Comparison of ENCODE assay signal across 9 mouse cellular contexts in the genomic region with DNA sequence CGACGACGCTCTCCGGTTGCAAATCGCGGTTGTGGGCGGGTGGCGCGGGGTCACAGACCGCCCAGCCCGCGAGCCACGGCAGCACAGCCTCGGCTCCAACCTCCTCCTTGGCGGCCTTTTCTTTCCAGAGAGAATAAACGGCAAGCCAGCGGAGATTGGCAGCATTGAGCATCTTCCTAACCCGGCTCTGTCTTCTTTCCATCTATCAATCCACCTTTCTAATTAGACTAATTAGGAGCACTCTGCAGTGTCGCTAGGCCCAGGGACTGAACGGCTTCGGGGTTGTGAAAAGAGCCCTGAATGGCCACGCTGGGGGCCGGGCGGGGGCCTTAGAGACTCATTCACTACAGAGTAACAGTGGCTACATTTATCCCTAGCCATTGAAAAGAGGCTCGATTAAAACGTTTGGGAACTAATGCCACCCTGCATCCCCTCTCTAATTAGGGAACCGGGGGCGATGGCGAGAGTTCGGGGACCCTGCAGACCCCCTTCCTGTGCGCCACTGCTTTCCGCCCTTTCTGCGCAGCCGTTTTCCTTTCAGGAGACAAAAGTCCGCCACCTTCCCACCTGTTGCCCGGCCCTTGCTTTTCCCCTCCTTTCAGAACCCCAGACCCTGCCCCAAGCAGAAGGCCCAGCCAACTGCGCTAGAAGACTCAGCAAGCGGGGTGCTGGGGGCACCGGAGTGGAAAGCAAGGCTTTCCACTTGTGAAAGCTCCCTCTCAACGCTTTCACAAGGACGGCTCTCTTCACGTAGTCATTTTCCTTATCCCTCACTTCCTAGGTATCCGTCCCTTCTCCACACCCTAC. TPM values are rescaled to one million over a fixed set of nuclear protein-coding genes. Genes with fewer than 3 reads are reported as not detected.
DNase-seq lines count a peak whose midpoint lies in the region; ATAC-seq and TF ChIP-seq lines count a peak whose summit lies in the region.
"Had no signal": no experiment of that assay in that cellular context is flagged by ENCODE, and none has a peak within 500 bp of the region (broad histone marks: within the 10 kb centered on the region; RNA-seq: fewer than 3 reads in every experiment).

No protein-coding gene starts in this region.

- peak overlapping the region; percentile 59 for H3K9ac ChIP-seq in ES-Bruce4 (ENCODE audit: low read depth, poor library complexity, severe bottlenecking)
- no peak overlapping the region for H3K9ac ChIP-seq in forebrain, embryonic 15.5 days (replicated peaks)
- no peak overlapping the region for H3K9ac ChIP-seq in midbrain, embryonic 11.5 days (ENCODE audit: low read length)

- peak overlapping the region; percentile 52 for H3K4me3 ChIP-seq in heart, embryonic 10.5 days
- H3K4me3 ChIP-seq in ES-Bruce4 (ENCODE audit: low read depth, low read length): peak overlapping the region; percentile 56
- peak overlapping the region; percentile 8 for H3K4me3 ChIP-seq in forebrain, embryonic 15.5 days
- H3K4me3 ChIP-seq in midbrain, embryonic 11.5 days (ENCODE audit: low read depth, low read length): 0 out of 2 replicates have a peak overlapping the region, but pooled peaks have one; percentile 16

- TF ChIP-seq CTCF in ES-Bruce4 (IDR thresholded peaks at IDR 0.05; ENCODE audit: low read depth, low read length): no peak

- no peak for DNase-seq in heart, embryonic 10.5 days (ENCODE audit: low spot score)
- DNase-seq in heart, postnatal 10 days: no peak
- peak; percentile 95 for DNase-seq in midbrain, embryonic 11.5 days (ENCODE audit: low spot score, missing footprints)
- no peak for DNase-seq in urinary bladder, postnatal 36 days (ENCODE audit: low spot score in 2 of 2)
- DNase-seq in urinary bladder, postnatal 4 days (ENCODE audit: low spot score in 2 of 2): no peak
- no peak for DNase-seq in adrenal gland, postnatal 25 days

- H3K4me2 ChIP-seq in forebrain, embryonic 15.5 days (replicated peaks): peak overlapping the region; percentile 26
- peak overlapping the region; percentile 38 for H3K4me2 ChIP-seq in midbrain, embryonic 11.5 days

- no peak overlapping the region for H3K27ac ChIP-seq in heart, embryonic 10.5 days
- no peak overlapping the region for H3K27ac ChIP-seq in ES-Bruce4 (ENCODE audit: insufficient read depth, low read length)
- no peak overlapping the region for H3K27ac ChIP-seq in forebrain, embryonic 15.5 days (replicated peaks)
- no peak overlapping the region for H3K27ac ChIP-seq in midbrain, embryonic 11.5 days (ENCODE audit: low read depth, low read length)

- intact Hi-C loops in heart, postnatal 10 days (cut with DNase I): no loop called here

- no peak for TF ChIP-seq POLR2A in ES-Bruce4 (IDR thresholded peaks at IDR 0.05; ENCODE audit: insufficient read depth, low read length)

- 1% methylated on average over 43 of the region's 43 CpGs for WGBS in heart, embryonic 10.5 days
- WGBS in forebrain, embryonic 15.5 days: under 1% methylated on average over 43 of the region's 43 CpGs
- WGBS in midbrain, embryonic 11.5 days: under 1% methylated on average over 43 of the region's 43 CpGs

- H3K36me3 ChIP-seq in heart, embryonic 10.5 days: no peaks in the 10 kb centered on the region
- H3K36me3 ChIP-seq in ES-Bruce4 (ENCODE audit: control insufficient read depth, insufficient read depth, low read length, poor library complexity, severe bottlenecking): no peaks in the 10 kb centered on the region
- H3K36me3 ChIP-seq in forebrain, embryonic 15.5 days: no peaks in the 10 kb centered on the region
- H3K36me3 ChIP-seq in midbrain, embryonic 11.5 days (ENCODE audit: control insufficient read depth, insufficient read depth, low read length): no peaks in the 10 kb centered on the region

- no peak for TF ChIP-seq EP300 in ES-Bruce4 (IDR thresholded peaks at IDR 0.05; ENCODE audit: insufficient read depth, low read depth, low read length)

- peaks cover 100% of the 10 kb centered on the region for H3K27me3 ChIP-seq in heart, embryonic 10.5 days (ENCODE audit: insufficient read depth, poor library complexity, severe bottlenecking)
- peaks cover 44% of the 10 kb centered on the region for H3K27me3 ChIP-seq in ES-Bruce4 (ENCODE audit: control insufficient read depth, insufficient read depth, low read length, poor library complexity, severe bottlenecking)
- H3K27me3 ChIP-seq in forebrain, embryonic 15.5 days: peaks cover 85% of the 10 kb centered on the region
- peaks cover 82% of the 10 kb centered on the region for H3K27me3 ChIP-seq in midbrain, embryonic 11.5 days (ENCODE audit: control insufficient read depth, insufficient read depth, low read length)

- peaks cover 15% of the 10 kb centered on the region for H3K4me1 ChIP-seq in heart, embryonic 10.5 days
- H3K4me1 ChIP-seq in ES-Bruce4 (ENCODE audit: control insufficient read depth, insufficient read depth, low read length): no peaks in the 10 kb centered on the region
- peaks cover 9% of the 10 kb centered on the region for H3K4me1 ChIP-seq in forebrain, embryonic 15.5 days
- H3K4me1 ChIP-seq in midbrain, embryonic 11.5 days (ENCODE audit: control insufficient read depth, insufficient read depth, low read length): peaks cover 8% of the 10 kb centered on the region

- H3K9me3 ChIP-seq in heart, embryonic 10.5 days: no peaks in the 10 kb centered on the region
- H3K9me3 ChIP-seq in ES-Bruce4 (replicated peaks; ENCODE audit: control insufficient read depth, insufficient read depth, low read length, poor library complexity, severe bottlenecking): no peaks in the 10 kb centered on the region
- no peaks in the 10 kb centered on the region; the same call in 1 of the 2 replicates for H3K9me3 ChIP-seq in forebrain, embryonic 15.5 days
- no peaks in the 10 kb centered on the region for H3K9me3 ChIP-seq in midbrain, embryonic 11.5 days (ENCODE audit: control insufficient read depth, low read length)

- peak; percentile 16; the same call in 1 of the 2 replicates for ATAC-seq in forebrain, embryonic 15.5 days (replicated peaks)
- peak; percentile 24; the same call in 1 of the 2 replicates for ATAC-seq in midbrain, embryonic 11.5 days (ENCODE audit: low FRiP score)

RNA-seq across cellular contexts. Expression of a gene that starts 12.6 kb away (rescaled TPM):
- 0.10 and 0.16 TPM in 2 replicates for polyA plus RNA-seq in heart, embryonic 10.5 days (2016; fragmentation: Nextera tagmentation; extraction: Ambion mirVana)
- under 1 TPM; 0.17 to 0.25 TPM for total RNA-seq in heart, postnatal 10 days (2021)
- not detected in 2 replicates for polyA plus RNA-seq in ES-Bruce4 (2011; ENCODE audit: insufficient read depth, insufficient read length, low read depth, missing spikeins)
- 0.55 and 0.56 TPM in 2 replicates for polyA plus RNA-seq in forebrain, embryonic 15.5 days (2015; fragmentation: Nextera tagmentation; extraction: Ambion mirVana)
- 4.4 and 5.2 TPM in 2 replicates for polyA plus RNA-seq in midbrain, embryonic 11.5 days (2014; fragmentation: Nextera tagmentation; extraction: Ambion mirVana)
- 0.30 and 0.48 TPM in 2 replicates for total RNA-seq in adrenal gland, postnatal 25 days (2021)
- polyA plus RNA-seq: liver, embryonic 16.5 days had no signal

RNA-seq across cellular contexts. Expression of a gene that starts 49.9 kb away (rescaled TPM):
- polyA plus RNA-seq in heart, embryonic 10.5 days (2016; fragmentation: Nextera tagmentation; extraction: Ambion mirVana): 512 and 641 TPM in 2 replicates
- total RNA-seq in heart, postnatal 10 days (2021): 100 to 1,000 TPM; 260 to 270 TPM
- 1,083 and 1,169 TPM in 2 replicates for polyA plus RNA-seq in ES-Bruce4 (2011; ENCODE audit: insufficient read depth, insufficient read length, low read depth, missing spikeins)
- 585 and 597 TPM in 2 replicates for polyA plus RNA-seq in forebrain, embryonic 15.5 days (2015; fragmentation: Nextera tagmentation; extraction: Ambion mirVana)
- 823 and 852 TPM in 2 replicates for polyA plus RNA-seq in midbrain, embryonic 11.5 days (2014; fragmentation: Nextera tagmentation; extraction: Ambion mirVana)
- 357 and 391 TPM in 2 replicates for total RNA-seq in adrenal gland, postnatal 25 days (2021)
